Mouse (Mus musculus) kidney, adult 2 months (tissue): ENCODE measurements at regions not wholly inside any gene's neighbourhood (a gene's known extent, or its start where the extent isn't known, plus 50 kb on each side); places are given as distances from the start of the nearest gene placed in this dataset.

ENCODE experiments used
- CTCF ChIP-seq: fragments of 200-500 bp; conservative IDR thresholded peaks from 2 replicates; pipeline ENCODE4 v1.5.1; 2011; ENCODE audit warnings: low read depth, mild to moderate bottlenecking, control low read depth, low read length, moderate library complexity, mixed read lengths; ENCODE audit not compliant: insufficient read depth, insufficient read length
- POLR2A ChIP-seq: fragments of 200-500 bp; IDR thresholded peaks from one replicate; pipeline ENCODE4 v1.6.1; 2011; ENCODE audit warnings: low read depth, low read length, control low read depth

DNA sequence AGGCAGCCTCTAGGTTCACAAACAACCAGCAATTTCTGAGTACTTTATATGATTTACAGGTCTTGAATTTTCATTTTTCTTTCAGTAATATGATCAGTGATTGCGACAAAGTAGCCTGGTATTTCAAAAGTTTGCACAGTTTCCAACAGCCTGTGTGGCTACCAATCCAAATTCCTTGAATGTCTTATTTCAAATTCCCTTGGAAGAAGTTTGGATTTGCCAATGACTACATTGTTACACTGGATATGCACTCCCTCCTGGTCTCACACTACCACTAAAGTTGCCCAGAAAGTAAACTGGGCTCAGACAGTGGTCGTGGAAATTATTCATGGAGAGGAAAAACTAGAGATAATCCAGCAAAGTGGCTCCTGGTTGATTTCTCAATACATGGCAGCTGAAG, 166.7 kb upstream of the Ugt8a start:
- TF ChIP-seq CTCF (no peak), POLR2A (no peak)
